Mouse (Mus musculus): ENCODE results near the gene Elf2. TPM values are rescaled to one million over a fixed set of nuclear protein-coding genes. Genes with fewer than 3 reads are reported as not detected.
A peak's percentile ranks its signal among the peaks of the same experiment; 100 is the strongest.

Elf2 gene
- polyA plus RNA-seq, 1 experiment from 2014 or later = 38.6 TPM

DNA sequence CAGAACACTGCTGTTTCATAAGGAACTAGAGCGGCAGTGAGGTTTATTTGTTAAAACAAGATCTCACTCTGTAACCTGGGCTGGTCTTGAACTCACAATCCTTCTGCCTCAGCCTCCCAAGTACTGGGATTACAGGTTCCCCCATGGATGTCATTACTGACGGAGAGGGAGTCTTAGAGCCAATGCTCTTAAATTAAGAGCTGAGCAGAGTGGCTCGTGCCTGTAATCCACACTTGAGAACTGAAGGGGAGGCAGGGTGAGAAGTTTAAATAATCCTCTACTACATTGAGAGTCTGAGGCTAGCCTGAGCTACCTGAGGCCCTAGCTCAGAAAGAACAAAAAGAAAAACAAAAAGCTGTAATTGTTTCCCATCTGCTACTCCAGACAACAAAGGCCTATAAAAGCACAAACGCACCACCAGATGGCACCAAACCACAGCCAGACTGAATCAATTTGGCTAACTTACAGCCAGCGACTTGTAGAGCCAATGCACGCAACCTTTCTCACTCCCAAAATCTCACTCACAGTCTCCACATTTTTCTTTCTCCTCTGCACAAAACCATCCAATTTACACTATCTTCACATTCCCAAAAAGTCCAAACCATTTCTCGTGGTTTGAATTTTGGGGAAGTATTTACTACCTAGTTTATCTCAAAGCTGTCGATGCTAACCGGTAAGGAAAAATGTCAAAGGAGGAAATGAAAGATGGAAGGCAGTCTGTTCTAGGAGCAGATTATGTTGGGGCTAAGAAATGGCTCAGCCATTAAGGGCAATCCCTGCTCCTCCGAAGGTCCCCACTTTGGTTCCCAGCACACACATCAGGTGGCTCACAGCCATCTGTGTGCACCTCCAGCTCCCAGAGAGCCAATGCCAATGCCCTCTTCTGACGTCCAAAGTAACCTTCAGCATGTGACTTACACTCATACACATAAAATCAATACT is 51.3 kb downstream of the Elf2 start:
- H3K4me2 ChIP-seq (replicated peaks; ENCODE audit: low read depth) = no peak overlapping the region
- peaks cover 1% of the 10 kb centered on the region; the same call in 1 of the 2 replicates for H3K36me3 ChIP-seq (ENCODE audit: control insufficient read depth, insufficient read depth)
- 0 out of 2 replicates have a peak, but pooled peaks have one; percentile 22 for ATAC-seq
- no peaks in the 10 kb centered on the region for H3K4me1 ChIP-seq (replicated peaks; ENCODE audit: control insufficient read depth, insufficient read depth, low read length)
- peak; percentile 90 for TF ChIP-seq CTCF (IDR thresholded peaks at IDR 0.05; ENCODE audit: low read depth)
- H3K4me3 ChIP-seq (ENCODE audit: low read depth, low read length) = no peak overlapping the region
- no peaks in the 10 kb centered on the region for H3K9me3 ChIP-seq (ENCODE audit: control insufficient read depth)
- WGBS = 54% methylated on average over 11 of the region's 11 CpGs
- no peaks in the 10 kb centered on the region for H3K27me3 ChIP-seq (replicated peaks; ENCODE audit: control insufficient read depth, insufficient read depth, low read length)
- no peak overlapping the region for H3K27ac ChIP-seq (ENCODE audit: low read depth, low read length)
- no peak overlapping the region for H3K9ac ChIP-seq (ENCODE audit: low read depth, low read length)

- H3K36me3 ChIP-seq (ENCODE audit: control insufficient read depth, insufficient read depth) = no peaks in the 10 kb centered on the region; the same call in 1 of the 2 replicates
- H3K27ac ChIP-seq (ENCODE audit: low read depth, low read length) = no peak overlapping the region
- H3K9ac ChIP-seq (ENCODE audit: low read depth, low read length) = no peak overlapping the region
- no peaks in the 10 kb centered on the region for H3K27me3 ChIP-seq (replicated peaks; ENCODE audit: control insufficient read depth, insufficient read depth, low read length)
- H3K4me3 ChIP-seq (ENCODE audit: low read depth, low read length) = no peak overlapping the region
- no peaks in the 10 kb centered on the region for H3K4me1 ChIP-seq (replicated peaks; ENCODE audit: control insufficient read depth, insufficient read depth, low read length)
- no peak overlapping the region for H3K4me2 ChIP-seq (replicated peaks; ENCODE audit: low read depth)
- no peaks in the 10 kb centered on the region for H3K9me3 ChIP-seq (ENCODE audit: control insufficient read depth)
- no peak for ATAC-seq
- TF ChIP-seq CTCF (IDR thresholded peaks at IDR 0.05; ENCODE audit: low read depth) = no peak
- WGBS = 76% methylated on average over 1 of the region's 1 CpGs
These were observed 56.1 kb downstream of the Elf2 start for GRCm38 (mm10) chr3:51284375-51284774.

GRCm38 (mm10) chr3:51281727-51282126 is 58.7 kb downstream of the Elf2 start:
- Histone ChIP-seq H3K9ac (ENCODE audit: low read depth, low read length) (no peak overlapping the region), H3K4me1 (replicated peaks; ENCODE audit: control insufficient read depth, insufficient read depth, low read length) (no peaks in the 10 kb centered on the region), H3K27ac (ENCODE audit: low read depth, low read length) (no peak overlapping the region), H3K9me3 (ENCODE audit: control insufficient read depth) (no peaks in the 10 kb centered on the region), H3K36me3 (ENCODE audit: control insufficient read depth, insufficient read depth) (no peaks in the 10 kb centered on the region; the same call in 1 of the 2 replicates), H3K4me2 (replicated peaks; ENCODE audit: low read depth) (no peak overlapping the region), H3K4me3 (ENCODE audit: low read depth, low read length) (no peak overlapping the region), H3K27me3 (replicated peaks; ENCODE audit: control insufficient read depth, insufficient read depth, low read length) (no peaks in the 10 kb centered on the region)
- 91% methylated on average over 4 of the region's 4 CpGs for WGBS
- ATAC-seq = no peak
- no peak for TF ChIP-seq CTCF (IDR thresholded peaks at IDR 0.05; ENCODE audit: low read depth)

GRCm38 (mm10) chr3:51278433-51278832 is 62.0 kb downstream of the Elf2 start:
- no peak overlapping the region for H3K9ac ChIP-seq (ENCODE audit: low read depth, low read length)
- H3K4me3 ChIP-seq (ENCODE audit: low read depth, low read length) = no peak overlapping the region
- H3K9me3 ChIP-seq (ENCODE audit: control insufficient read depth) = no peaks in the 10 kb centered on the region
- no peaks in the 10 kb centered on the region for H3K4me1 ChIP-seq (replicated peaks; ENCODE audit: control insufficient read depth, insufficient read depth, low read length)
- 38% methylated on average over 4 of the region's 4 CpGs for WGBS
- peak overlapping the region; percentile 70; the same call in 1 of the 2 replicates for H3K4me2 ChIP-seq (replicated peaks; ENCODE audit: low read depth)
- H3K36me3 ChIP-seq (ENCODE audit: control insufficient read depth, insufficient read depth) = no peaks in the 10 kb centered on the region
- ATAC-seq = no peak
- no peak for TF ChIP-seq CTCF (IDR thresholded peaks at IDR 0.05; ENCODE audit: low read depth)
- H3K27me3 ChIP-seq (replicated peaks; ENCODE audit: control insufficient read depth, insufficient read depth, low read length) = no peaks in the 10 kb centered on the region
- H3K27ac ChIP-seq (ENCODE audit: low read depth, low read length) = no peak overlapping the region

- H3K27ac ChIP-seq (ENCODE audit: low read depth, low read length) = peak overlapping the region; percentile 99
- WGBS = under 1% methylated on average over 64 of the region's 75 CpGs
- H3K36me3 ChIP-seq (ENCODE audit: control insufficient read depth, insufficient read depth) = no peaks in the 10 kb centered on the region
- ATAC-seq = peak; percentile 76
- no peaks in the 10 kb centered on the region for H3K27me3 ChIP-seq (replicated peaks; ENCODE audit: control insufficient read depth, insufficient read depth, low read length)
- H3K4me3 ChIP-seq (ENCODE audit: low read depth, low read length) = peak overlapping the region; percentile 94
- peak overlapping the region; percentile 70 for H3K4me2 ChIP-seq (replicated peaks; ENCODE audit: low read depth)
- peak; percentile 41; the same call in 1 of the 2 replicates for TF ChIP-seq CTCF (IDR thresholded peaks at IDR 0.05; ENCODE audit: low read depth)
- H3K9ac ChIP-seq (ENCODE audit: low read depth, low read length) = peak overlapping the region; percentile 94
- H3K9me3 ChIP-seq (ENCODE audit: control insufficient read depth) = no peaks in the 10 kb centered on the region
- H3K4me1 ChIP-seq (replicated peaks; ENCODE audit: control insufficient read depth, insufficient read depth, low read length) = no peaks in the 10 kb centered on the region
These were observed 63.0 kb downstream of the Elf2 start for GRCm38 (mm10) chr3:51277201-51278150.
